Mouse (Mus musculus) urinary bladder, postnatal 25 days (tissue): ENCODE data around the gene Ppif.

Experiments
- DNase-seq: peaks from one replicate; pipeline ENCODE4 v3.0.0; 2022; ENCODE audit warnings: low spot score

Ppif gene

GRCm38 (mm10) chr14:25693888-25694568, at the start of gene Ppif:
Gene Ppif (plus strand): TSS chr14:25694154.
- peak; percentile 99 for DNase-seq

GRCm38 (mm10) chr14:25645717-25646116, 48.2 kb upstream of the Ppif start:
- no peak for DNase-seq

- DNase-seq: peak; percentile 45
Observed at GRCm38 (mm10) chr14:25646161-25646621, 47.8 kb upstream of the Ppif start.

- DNase-seq: no peak
Observed at GRCm38 (mm10) chr14:25651131-25651530, 42.8 kb upstream of the Ppif start.

GRCm38 (mm10) chr14:25651905-25652304, 42.0 kb upstream of the Ppif start:
- no peak for DNase-seq

- no peak for DNase-seq
Observed at GRCm38 (mm10) chr14:25654401-25655197, 39.4 kb upstream of the Ppif start.

- no peak for DNase-seq
Observed at GRCm38 (mm10) chr14:25660661-25661060, 33.3 kb upstream of the Ppif start.

GRCm38 (mm10) chr14:25661185-25661920, 32.6 kb upstream of the Ppif start:
- DNase-seq: no peak

- no peak for DNase-seq
Observed at GRCm38 (mm10) chr14:25663649-25664309, 30.2 kb upstream of the Ppif start.

- DNase-seq: no peak
Observed at GRCm38 (mm10) chr14:25664310-25664695, 29.7 kb upstream of the Ppif start.

GRCm38 (mm10) chr14:25665314-25665970, 28.5 kb upstream of the Ppif start:
- no peak for DNase-seq

GRCm38 (mm10) chr14:25666668-25667376, 27.1 kb upstream of the Ppif start:
- no peak for DNase-seq

- DNase-seq: no peak
Observed at GRCm38 (mm10) chr14:25667587-25667986, 26.4 kb upstream of the Ppif start.

GRCm38 (mm10) chr14:25679625-25680024, 14.3 kb upstream of the Ppif start:
- no peak for DNase-seq

- no peak for DNase-seq
Observed at GRCm38 (mm10) chr14:25682020-25682419, 11.9 kb upstream of the Ppif start.

- DNase-seq: no peak
Observed at GRCm38 (mm10) chr14:25686216-25686945, 7.6 kb upstream of the Ppif start.

- DNase-seq: no peak
Observed at GRCm38 (mm10) chr14:25686983-25687901, 6.7 kb upstream of the Ppif start.

GRCm38 (mm10) chr14:25693271-25693887, 575 bp upstream of the Ppif start:
- no peak for DNase-seq

GRCm38 (mm10) chr14:25694569-25694897, 579 bp downstream of the Ppif start:
- DNase-seq: no peak
